Mouse (Mus musculus) embryonic fibroblast, embryonic 13.5 days (primary cell): ENCODE data around the gene Cep170b.

Source experiments
- CTCF ChIP-seq: IDR thresholded peaks from 2 replicates; pipeline ENCODE4 v1.5.1; 2011; ENCODE audit warnings: mild to moderate bottlenecking, control low read depth, low read length, moderate library complexity, borderline replicate concordance; ENCODE audit not compliant: insufficient read depth
- POLR2A ChIP-seq: IDR thresholded peaks from 2 replicates; pipeline ENCODE4 v1.6.1; 2011; ENCODE audit warnings: low read depth, mild to moderate bottlenecking, control low read depth, low read length, moderate library complexity

DNA sequence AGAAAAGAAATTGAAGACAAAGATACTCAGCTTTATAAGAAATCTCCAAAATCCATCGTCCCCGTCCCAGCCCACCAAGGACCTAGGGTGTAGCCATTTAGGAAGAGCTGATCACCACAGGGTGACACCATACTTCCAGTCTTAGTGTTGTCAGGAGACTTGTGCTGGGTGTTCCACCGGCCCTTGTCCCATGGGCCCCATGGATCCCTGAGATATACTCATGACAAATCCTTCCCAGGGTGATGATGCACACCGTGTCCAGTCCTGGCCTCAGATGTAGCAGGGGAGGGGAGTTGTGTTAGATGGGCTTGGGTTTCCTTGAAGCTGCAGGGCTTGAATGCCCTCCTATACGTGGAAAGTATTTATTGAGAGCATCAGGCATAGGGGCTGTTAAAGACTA is 37.6 kb downstream of the Cep170b start:
- TF ChIP-seq CTCF: no peak
- no peak for TF ChIP-seq POLR2A
